Mouse (Mus musculus): ENCODE measurements around the gene Mcm5. TPM values are rescaled to one million over a fixed set of nuclear protein-coding genes. Genes with fewer than 3 reads are reported as not detected.

Mcm5 gene
- polyA plus RNA-seq, 1 experiment from 2014 or later: 188 TPM

GRCm38 (mm10) chr8:75088989-75089881, 20.1 kb upstream of the Mcm5 start:
- Histone ChIP-seq H3K4me2 (replicated peaks; ENCODE audit: low read depth, low read length) (peak overlapping the region; percentile 22; the same call in 1 of the 2 replicates), H3K27me3 (ENCODE audit: control insufficient read depth, insufficient read depth, low read length) (no peaks in the 10 kb centered on the region), H3K36me3 (ENCODE audit: control insufficient read depth, insufficient read depth, low read length) (no peaks in the 10 kb centered on the region), H3K4me1 (ENCODE audit: control insufficient read depth, insufficient read depth, low read length) (peaks cover 14% of the 10 kb centered on the region; the same call in 1 of the 2 replicates), H3K27ac (ENCODE audit: low read depth, low read length) (peak overlapping the region; percentile 87), H3K4me3 (ENCODE audit: low read length) (no peak overlapping the region; the same call in 1 of the 2 replicates), H3K9ac (ENCODE audit: low read depth, low read length) (peak overlapping the region; percentile 40; the same call in 1 of the 2 replicates), H3K9me3 (ENCODE audit: control insufficient read depth, low read length) (no peaks in the 10 kb centered on the region)
- ATAC-seq (ENCODE audit: low FRiP score, low TSS enrichment): peak; percentile 43; the same call in 1 of the 2 replicates
- 17% methylated on average over 6 of the region's 6 CpGs for WGBS

- Histone ChIP-seq H3K27ac (ENCODE audit: low read depth, low read length) (no peak overlapping the region), H3K36me3 (ENCODE audit: control insufficient read depth, insufficient read depth, low read length) (no peaks in the 10 kb centered on the region), H3K4me3 (ENCODE audit: low read length) (no peak overlapping the region), H3K27me3 (ENCODE audit: control insufficient read depth, insufficient read depth, low read length) (no peaks in the 10 kb centered on the region), H3K4me2 (replicated peaks; ENCODE audit: low read depth, low read length) (no peak overlapping the region), H3K9me3 (ENCODE audit: control insufficient read depth, low read length) (no peaks in the 10 kb centered on the region), H3K9ac (ENCODE audit: low read depth, low read length) (no peak overlapping the region), H3K4me1 (ENCODE audit: control insufficient read depth, insufficient read depth, low read length) (peaks cover 14% of the 10 kb centered on the region; the same call in 1 of the 2 replicates)
- WGBS: 86% methylated on average over 4 of the region's 4 CpGs
- ATAC-seq (ENCODE audit: low FRiP score, low TSS enrichment): no peak
Measured at GRCm38 (mm10) chr8:75090781-75091365, 18.5 kb upstream of the Mcm5 start.

DNA sequence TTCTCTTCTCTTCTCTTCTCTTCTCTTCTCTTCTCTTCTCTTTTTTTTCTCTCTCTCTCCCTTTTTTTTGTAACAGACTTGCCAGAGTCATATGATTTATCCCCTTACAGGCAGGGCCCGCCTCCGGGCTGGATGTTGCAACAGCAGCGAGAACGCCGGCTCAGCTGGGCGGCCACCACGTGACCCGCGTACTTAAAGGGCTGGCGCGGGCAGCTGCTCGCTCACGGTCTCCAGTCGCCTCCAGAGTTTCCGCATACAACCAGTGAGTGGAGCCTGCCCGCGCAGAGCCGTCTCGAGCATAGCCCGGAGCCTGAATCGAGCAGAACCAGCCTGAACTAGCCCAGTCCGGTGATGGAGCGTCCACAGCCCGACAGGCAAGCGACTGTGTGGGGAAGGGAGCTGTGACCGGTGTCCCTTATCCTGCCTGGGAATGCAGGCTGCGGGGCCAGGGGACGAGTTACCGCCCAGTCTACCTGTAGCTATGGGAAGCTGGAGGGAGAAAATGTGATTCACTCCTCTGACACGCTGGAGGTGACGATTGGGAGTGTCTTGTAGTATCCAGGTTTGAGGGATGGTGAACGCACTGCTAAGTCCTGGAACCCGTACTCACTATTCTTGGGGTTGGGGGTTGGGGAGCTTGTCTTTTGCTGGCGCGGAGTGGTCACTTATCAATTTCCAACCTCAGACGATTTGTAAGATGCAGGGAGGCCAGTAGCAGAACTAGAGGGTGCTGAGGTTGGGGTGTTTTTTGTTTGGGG, 15.8 kb upstream of the Mcm5 start, which contains the start of gene Hmox1:
Hmox1 (plus strand) TSS at position 223 of the 758 bp plus-strand sequence.
- Histone ChIP-seq H3K4me3 (ENCODE audit: low read length) (peak within 1 kb of the TSS; percentile 62), H3K27ac (ENCODE audit: low read depth, low read length) (peak within 1 kb of the TSS; percentile 47; the same call in 1 of the 2 replicates), H3K36me3 (ENCODE audit: control insufficient read depth, insufficient read depth, low read length) (no peaks in the 10 kb centered on the region; the same call in 1 of the 2 replicates), H3K9me3 (ENCODE audit: control insufficient read depth, low read length) (no peaks in the 10 kb centered on the region), H3K27me3 (ENCODE audit: control insufficient read depth, insufficient read depth, low read length) (no peaks in the 10 kb centered on the region), H3K9ac (ENCODE audit: low read depth, low read length) (peak within 1 kb of the TSS; percentile 70), H3K4me1 (ENCODE audit: control insufficient read depth, insufficient read depth, low read length) (peaks cover 14% of the 10 kb centered on the region; the same call in 1 of the 2 replicates), H3K4me2 (replicated peaks; ENCODE audit: low read depth, low read length) (peak within 1 kb of the TSS; percentile 72)
- WGBS: 1% methylated on average over 36 of the region's 36 CpGs
- peak; percentile 94 for ATAC-seq (ENCODE audit: low FRiP score, low TSS enrichment)

- no peaks in the 10 kb centered on the region; the same call in 1 of the 2 replicates for H3K36me3 ChIP-seq (ENCODE audit: control insufficient read depth, insufficient read depth, low read length)
- H3K9ac ChIP-seq (ENCODE audit: low read depth, low read length): no peak overlapping the region
- H3K4me3 ChIP-seq (ENCODE audit: low read length): no peak overlapping the region
- no peak for ATAC-seq (ENCODE audit: low FRiP score, low TSS enrichment)
- H3K27ac ChIP-seq (ENCODE audit: low read depth, low read length): no peak overlapping the region
- 86% methylated on average over 4 of the region's 4 CpGs for whole genome bisulfite sequencing
- no peaks in the 10 kb centered on the region for H3K27me3 ChIP-seq (ENCODE audit: control insufficient read depth, insufficient read depth, low read length)
- no peaks in the 10 kb centered on the region for H3K9me3 ChIP-seq (ENCODE audit: control insufficient read depth, low read length)
- H3K4me2 ChIP-seq (replicated peaks; ENCODE audit: low read depth, low read length): no peak overlapping the region
- H3K4me1 ChIP-seq (ENCODE audit: control insufficient read depth, insufficient read depth, low read length): peaks cover under 1% of the 10 kb centered on the region; the same call in 1 of the 2 replicates
Measured at GRCm38 (mm10) chr8:75102956-75103355, 6.4 kb upstream of the Mcm5 start.

DNA sequence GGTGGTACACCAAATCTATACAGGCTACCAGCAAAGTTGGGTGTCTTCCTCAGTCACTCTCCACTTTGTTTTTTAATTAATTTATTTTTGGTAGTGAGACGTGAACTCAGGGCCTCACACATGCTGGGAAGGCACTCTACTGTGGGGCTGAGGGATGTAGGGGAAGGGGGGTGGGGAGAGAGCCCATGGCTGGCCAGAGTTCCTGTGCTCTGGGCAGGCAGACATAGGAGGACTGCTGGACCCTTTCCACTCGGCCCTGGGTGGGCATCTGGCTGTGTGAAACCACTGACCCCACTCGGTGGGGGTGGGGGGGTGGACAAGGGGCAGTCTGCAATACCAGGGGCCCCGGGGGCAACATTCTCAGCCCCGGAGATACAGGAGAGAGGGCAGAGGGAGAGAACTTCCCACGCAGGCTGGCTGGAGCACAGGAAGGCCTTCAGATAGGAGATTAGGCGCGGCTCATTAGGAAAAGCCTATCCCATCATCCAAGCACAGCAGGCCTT, 5.9 kb upstream of the Mcm5 start:
- Histone ChIP-seq H3K27me3 (ENCODE audit: control insufficient read depth, insufficient read depth, low read length) (no peaks in the 10 kb centered on the region), H3K4me3 (ENCODE audit: low read length) (no peak overlapping the region), H3K9ac (ENCODE audit: low read depth, low read length) (no peak overlapping the region), H3K4me2 (replicated peaks; ENCODE audit: low read depth, low read length) (no peak overlapping the region), H3K36me3 (ENCODE audit: control insufficient read depth, insufficient read depth, low read length) (no peaks in the 10 kb centered on the region; the same call in 1 of the 2 replicates), H3K9me3 (ENCODE audit: control insufficient read depth, low read length) (no peaks in the 10 kb centered on the region), H3K4me1 (ENCODE audit: control insufficient read depth, insufficient read depth, low read length) (peaks cover 5% of the 10 kb centered on the region; the same call in 1 of the 2 replicates), H3K27ac (ENCODE audit: low read depth, low read length) (no peak overlapping the region)
- 23% methylated on average over 8 of the region's 8 CpGs for WGBS
- ATAC-seq (ENCODE audit: low FRiP score, low TSS enrichment): 0 out of 2 replicates have a peak, but pooled peaks have one; percentile 37

DNA sequence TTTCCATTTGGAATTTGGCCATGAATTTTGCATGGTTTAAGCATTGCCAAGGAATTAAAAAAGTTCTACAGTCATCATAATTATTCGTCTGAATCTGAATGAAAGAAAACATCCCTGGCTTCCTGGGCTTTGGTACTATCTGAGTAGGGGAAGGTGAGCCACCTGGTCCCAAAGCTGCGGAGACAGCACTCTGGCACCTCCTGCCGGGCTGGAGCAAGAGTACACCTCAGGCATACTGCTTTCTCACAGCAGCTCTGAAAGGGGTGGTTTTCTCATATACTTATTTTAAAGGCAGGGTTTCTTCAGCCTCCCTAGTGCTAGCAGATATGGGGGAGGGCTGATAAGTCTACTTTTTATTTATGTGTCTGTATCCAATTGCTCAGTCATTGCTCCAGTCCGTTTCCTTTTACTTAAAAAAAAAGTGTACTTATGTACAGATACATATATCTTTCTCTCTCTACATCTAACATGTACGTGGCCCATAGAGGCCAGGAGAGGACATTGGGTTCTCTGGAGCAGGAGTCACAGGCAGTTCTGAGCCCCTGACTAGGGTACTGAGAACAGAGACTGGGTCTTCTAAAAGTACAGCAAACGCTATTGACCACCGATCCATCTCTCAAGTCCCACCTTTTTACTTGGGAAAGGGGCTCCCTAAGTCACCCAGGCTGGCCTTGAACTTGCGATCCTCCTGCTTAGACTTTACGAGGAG, 688 bp upstream of the Mcm5 start:
- no peaks in the 10 kb centered on the region for H3K9me3 ChIP-seq (ENCODE audit: control insufficient read depth, low read length)
- H3K9ac ChIP-seq (ENCODE audit: low read depth, low read length): peak overlapping the region; percentile 89
- peak overlapping the region; percentile 88 for H3K4me3 ChIP-seq (ENCODE audit: low read length)
- peaks cover 28% of the 10 kb centered on the region for H3K36me3 ChIP-seq (ENCODE audit: control insufficient read depth, insufficient read depth, low read length)
- peak overlapping the region; percentile 91 for H3K27ac ChIP-seq (ENCODE audit: low read depth, low read length)
- H3K4me2 ChIP-seq (replicated peaks; ENCODE audit: low read depth, low read length): peak overlapping the region; percentile 73
- peak; percentile 79 for ATAC-seq (ENCODE audit: low FRiP score, low TSS enrichment)
- no peaks in the 10 kb centered on the region for H3K27me3 ChIP-seq (ENCODE audit: control insufficient read depth, insufficient read depth, low read length)
- WGBS: under 1% methylated on average over 9 of the region's 9 CpGs
- peaks cover 13% of the 10 kb centered on the region for H3K4me1 ChIP-seq (ENCODE audit: control insufficient read depth, insufficient read depth, low read length)

GRCm38 (mm10) chr8:75110093-75110492, 724 bp downstream of the Mcm5 start:
- Histone ChIP-seq H3K4me1 (ENCODE audit: control insufficient read depth, insufficient read depth, low read length) (peaks cover 13% of the 10 kb centered on the region), H3K4me3 (ENCODE audit: low read length) (peak overlapping the region; percentile 88), H3K27me3 (ENCODE audit: control insufficient read depth, insufficient read depth, low read length) (no peaks in the 10 kb centered on the region), H3K36me3 (ENCODE audit: control insufficient read depth, insufficient read depth, low read length) (peaks cover 40% of the 10 kb centered on the region), H3K9me3 (ENCODE audit: control insufficient read depth, low read length) (no peaks in the 10 kb centered on the region), H3K27ac (ENCODE audit: low read depth, low read length) (no peak overlapping the region), H3K4me2 (replicated peaks; ENCODE audit: low read depth, low read length) (peak overlapping the region; percentile 86), H3K9ac (ENCODE audit: low read depth, low read length) (peak overlapping the region; percentile 87)
- 8% methylated on average over 13 of the region's 13 CpGs for WGBS
- no peak for ATAC-seq (ENCODE audit: low FRiP score, low TSS enrichment)

DNA sequence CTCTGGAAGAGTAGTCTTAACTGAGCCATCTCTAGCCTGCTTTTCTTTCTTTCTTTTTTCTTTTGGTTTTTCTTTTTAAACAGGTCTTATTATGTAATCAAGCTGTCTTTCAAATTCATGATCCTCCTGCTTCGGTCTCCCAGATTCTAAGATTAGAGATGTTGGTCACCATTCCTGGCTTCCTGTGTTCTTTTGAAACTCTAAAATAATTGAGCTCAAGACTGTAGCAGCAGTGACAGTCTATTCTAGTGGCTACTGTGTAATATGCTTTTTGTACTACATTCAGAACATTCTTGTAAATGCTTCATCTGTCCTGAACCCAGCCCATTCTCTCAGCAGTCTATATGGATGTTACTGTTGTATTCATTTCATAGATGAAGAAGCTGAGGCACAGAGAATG, 9.1 kb downstream of the Mcm5 start:
- no peaks in the 10 kb centered on the region for H3K27me3 ChIP-seq (ENCODE audit: control insufficient read depth, insufficient read depth, low read length)
- no peak overlapping the region for H3K4me2 ChIP-seq (replicated peaks; ENCODE audit: low read depth, low read length)
- H3K9me3 ChIP-seq (ENCODE audit: control insufficient read depth, low read length): no peaks in the 10 kb centered on the region
- H3K4me1 ChIP-seq (ENCODE audit: control insufficient read depth, insufficient read depth, low read length): no peaks in the 10 kb centered on the region
- no peak overlapping the region for H3K27ac ChIP-seq (ENCODE audit: low read depth, low read length)
- 88% methylated on average over 1 of the region's 1 CpGs for WGBS
- no peak overlapping the region for H3K9ac ChIP-seq (ENCODE audit: low read depth, low read length)
- no peak overlapping the region for H3K4me3 ChIP-seq (ENCODE audit: low read length)
- H3K36me3 ChIP-seq (ENCODE audit: control insufficient read depth, insufficient read depth, low read length): peaks cover 96% of the 10 kb centered on the region
- no peak for ATAC-seq (ENCODE audit: low FRiP score, low TSS enrichment)

Data from kidney, embryonic 14.5 days (tissue).